Mouse (Mus musculus): ENCODE results near the gene Numb. TPM values are rescaled to one million over a fixed set of nuclear protein-coding genes. Genes with fewer than 3 reads are reported as not detected.

The Numb gene
- total RNA-seq, 2 experiments from 2014 or later = 31.6 to 32.1 TPM

DNA sequence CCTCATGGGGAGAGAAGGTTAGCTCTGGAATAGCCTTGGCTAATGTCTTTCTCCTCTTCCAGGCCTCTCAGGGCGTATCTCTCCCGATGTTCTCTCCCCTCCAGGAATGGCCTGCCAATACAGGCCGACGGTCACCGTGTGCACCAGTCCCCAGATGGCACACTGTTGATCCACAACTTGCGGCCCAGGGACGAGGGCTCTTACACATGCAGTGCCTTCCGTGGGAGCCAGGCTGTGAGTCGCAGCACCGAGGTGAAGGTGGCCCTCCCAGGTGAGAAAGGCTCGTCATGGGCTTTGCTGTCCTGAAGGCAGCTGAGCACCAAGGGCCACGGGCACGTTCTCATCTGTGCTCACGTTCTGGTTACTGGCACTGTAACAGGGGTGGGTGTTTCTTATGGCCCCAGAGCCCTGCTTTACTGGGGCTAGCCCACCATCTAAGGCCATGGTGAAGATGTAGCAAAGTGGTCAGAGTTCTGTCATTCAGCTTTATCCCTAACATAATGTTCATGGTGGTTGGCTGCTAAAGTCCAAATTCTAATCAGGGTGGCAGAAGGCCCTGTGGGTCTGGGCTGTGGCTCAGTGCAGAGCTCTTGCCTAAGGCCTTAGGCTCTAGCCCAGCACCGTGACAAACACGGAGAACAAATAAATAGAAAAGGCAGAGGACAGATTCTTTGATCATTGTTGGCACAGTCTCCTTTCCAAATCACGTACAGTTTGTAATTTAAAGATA lies 132.5 kb downstream of the Numb start:
- DNase-seq (ENCODE audit: low spot score in 2 of 2) = no peak

DNA sequence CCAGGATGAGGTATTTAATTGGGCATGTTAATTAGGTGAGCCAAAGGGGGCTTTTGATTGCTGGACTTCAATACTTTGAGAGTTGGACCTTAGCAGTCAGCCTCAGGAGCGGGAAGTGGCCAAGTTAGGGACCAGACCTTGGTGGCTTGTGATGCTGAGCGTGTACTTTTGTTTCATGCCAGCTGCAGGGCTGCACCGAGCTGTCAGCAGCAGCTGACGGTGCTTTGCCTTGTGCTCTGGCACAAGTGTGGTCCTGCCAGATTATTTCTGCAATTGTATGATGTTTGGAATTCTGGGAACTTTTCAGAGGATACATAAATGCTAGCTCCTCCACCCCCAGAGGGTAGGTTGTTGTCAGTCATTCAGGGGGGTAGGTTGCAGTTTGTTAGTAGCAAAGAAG lies 136.4 kb downstream of the Numb start:
- DNase-seq (ENCODE audit: low spot score in 2 of 2) = no peak

DNA sequence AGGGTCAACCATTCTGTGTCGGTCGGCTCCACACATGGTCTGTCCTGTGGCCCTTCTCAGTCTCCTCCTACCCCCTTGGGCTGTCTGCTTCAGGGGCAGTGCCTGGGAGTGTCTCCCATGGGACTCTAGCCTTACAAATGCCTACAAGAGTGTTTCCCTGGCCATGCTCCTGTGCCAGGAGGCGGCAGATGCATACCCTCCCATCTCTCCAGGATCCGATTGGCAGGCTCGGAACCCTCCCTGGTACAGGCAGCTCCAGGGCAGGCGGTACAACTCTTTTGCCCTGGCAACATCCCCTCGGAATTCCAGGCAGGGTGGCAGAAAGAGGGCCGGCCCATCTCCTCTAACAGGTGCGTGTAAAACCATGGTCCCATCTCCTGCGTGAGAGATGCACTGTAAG lies 139.1 kb downstream of the Numb start:
- no peak for DNase-seq (ENCODE audit: low spot score in 2 of 2)

DNA sequence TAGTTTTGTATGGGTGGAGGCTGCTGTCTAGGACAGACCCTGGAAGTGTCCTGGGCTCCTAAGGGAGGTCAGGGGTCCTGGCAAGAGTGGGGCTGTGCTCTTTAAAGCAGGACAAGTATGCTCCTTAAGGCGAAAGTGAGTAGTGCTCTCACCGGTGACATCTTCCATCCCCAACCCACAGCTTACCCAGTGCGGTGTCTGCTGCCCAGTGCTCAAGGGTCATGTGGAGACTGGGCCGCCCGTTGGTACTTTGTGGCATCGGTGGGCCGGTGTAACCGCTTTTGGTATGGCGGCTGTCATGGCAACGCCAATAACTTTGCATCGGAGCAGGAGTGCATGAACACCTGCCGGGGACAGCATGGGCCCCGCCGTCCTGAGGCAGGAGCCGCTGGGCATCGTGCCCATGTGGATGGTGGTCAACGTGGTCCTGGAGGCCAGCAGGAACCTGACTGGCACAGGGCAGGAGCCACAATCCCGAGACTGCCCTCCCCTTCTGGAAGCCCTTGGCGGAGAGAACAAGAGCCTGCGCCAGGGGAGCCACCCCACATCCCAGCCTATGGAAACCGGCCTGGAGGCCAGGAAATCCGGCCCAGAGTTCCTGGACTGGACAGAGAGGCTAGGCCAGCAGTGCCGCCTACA lies 140.0 kb downstream of the Numb start:
- DNase-seq (ENCODE audit: low spot score in 2 of 2) = no peak

DNA sequence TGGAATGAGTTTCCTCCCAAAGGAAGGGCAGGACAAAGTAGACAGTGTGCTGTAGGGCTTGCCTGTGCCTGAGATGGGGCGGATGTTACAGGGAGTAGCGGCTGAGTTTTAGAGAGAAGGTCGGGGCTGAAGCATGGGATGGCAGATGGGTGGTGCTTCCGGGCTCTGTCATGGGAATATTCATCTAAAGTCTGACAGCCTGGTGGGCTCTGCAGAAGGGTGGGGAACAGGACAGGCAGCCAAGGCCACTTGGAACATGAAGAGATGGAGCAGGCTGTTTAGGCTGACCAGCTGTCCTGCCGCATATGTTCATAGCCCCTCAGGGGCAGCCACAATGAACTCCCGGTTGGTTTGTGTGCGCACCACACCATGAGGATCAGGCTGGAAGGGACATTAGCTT lies 140.5 kb downstream of the Numb start:
- DNase-seq (ENCODE audit: low spot score in 2 of 2) = no peak

DNA sequence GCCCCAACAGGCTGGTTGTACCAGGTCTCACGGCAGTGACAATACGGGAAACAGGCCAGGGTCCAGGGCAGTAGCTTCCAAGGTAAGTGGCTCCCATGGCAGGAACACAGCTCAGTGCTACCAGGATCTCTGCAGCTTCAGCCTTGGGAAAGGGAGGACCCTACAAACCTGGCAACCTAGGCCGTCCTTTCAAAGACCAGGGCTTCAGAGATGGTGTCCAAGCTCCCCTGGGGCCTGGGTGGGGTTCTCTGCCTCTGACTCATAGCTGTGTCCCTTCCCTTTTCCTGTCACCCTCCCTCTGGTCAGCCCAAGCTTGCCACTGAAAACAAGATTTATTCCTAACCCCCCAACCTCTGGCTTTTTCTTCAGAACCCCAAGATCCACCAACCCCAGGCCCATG lies 141.6 kb downstream of the Numb start:
- no peak for DNase-seq (ENCODE audit: low spot score in 2 of 2)

DNA sequence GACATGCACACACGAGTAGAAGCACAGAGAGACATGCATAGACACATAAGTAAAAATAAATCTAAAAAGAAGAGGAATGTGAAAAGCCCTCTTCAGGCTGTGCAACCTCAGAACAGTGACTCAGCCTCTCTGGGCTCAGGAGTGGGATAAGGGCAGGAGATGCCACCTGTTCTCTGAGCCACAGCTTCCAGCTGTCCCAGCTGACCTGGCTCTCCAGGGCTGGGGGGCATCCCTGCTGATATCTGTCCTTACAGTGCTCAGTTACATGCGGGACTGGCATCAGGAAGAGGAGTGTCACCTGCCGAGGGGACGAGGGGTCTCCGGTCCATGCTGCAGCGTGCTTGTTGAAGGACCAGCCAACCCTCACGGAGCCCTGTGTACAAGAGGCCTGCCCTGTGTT lies 145.0 kb downstream of the Numb start:
- no peak for DNase-seq (ENCODE audit: low spot score in 2 of 2)

DNA sequence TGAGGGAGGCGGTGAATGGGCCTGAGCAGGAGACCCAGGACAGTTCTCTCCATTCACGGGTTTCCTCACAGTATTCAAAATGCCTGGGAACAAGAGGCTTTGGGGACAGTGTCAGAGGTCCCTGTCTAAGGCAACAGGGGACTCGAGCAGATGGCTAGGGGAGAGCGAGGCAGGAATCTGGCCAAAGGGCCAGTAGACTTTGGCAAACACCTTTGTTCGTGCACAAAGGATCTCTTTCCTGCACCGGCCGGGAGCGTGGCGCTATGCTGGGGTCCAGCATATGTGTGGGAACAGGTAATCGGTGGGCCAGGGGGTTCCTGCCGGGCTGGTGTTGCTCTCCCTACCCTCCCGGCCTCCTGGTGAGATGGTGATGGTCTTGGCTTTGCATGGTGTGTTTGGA lies 146.1 kb downstream of the Numb start:
- DNase-seq (ENCODE audit: low spot score in 2 of 2) = no peak

DNA sequence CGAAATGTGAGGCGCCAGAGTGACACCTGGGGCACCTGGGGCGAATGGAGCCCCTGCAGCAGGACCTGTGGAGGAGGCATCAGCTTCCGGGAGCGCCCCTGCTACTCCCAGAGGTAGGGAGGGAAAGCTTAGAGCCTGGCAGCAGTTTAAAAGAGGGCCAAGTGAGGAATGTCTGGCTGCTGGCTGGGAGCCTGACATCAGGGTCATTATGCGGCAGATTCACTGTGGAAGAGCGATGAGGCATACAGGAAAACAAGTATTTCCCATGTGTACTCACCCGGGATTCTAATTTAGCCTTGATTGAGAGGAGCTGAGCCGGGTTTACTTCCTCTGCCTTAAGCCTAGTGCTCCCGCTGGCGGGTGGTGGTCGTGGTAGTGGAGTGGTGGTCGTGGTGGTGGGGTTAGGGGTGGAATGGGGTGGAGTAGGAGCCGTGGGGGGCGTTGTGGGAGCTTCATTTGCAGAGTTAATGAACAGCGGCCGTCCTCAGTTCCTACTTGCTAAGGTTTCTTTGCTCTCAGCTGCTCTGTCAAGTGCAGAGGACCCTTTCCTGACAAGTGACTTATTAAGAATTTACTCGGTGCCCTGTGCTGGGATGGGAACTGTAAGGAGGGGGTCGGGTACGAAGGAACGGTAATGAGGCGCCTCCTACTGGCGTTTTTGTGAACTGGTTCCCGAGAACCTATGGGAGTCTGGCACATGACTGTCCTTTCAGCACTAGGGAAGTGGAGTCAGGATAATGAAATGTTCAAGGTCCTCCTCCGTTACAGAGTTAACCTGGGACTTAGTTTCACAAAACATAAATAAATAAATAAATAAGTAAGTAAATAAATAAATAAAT lies 151.1 kb downstream of the Numb start:
- DNase-seq (ENCODE audit: low spot score in 2 of 2) = no peak

DNA sequence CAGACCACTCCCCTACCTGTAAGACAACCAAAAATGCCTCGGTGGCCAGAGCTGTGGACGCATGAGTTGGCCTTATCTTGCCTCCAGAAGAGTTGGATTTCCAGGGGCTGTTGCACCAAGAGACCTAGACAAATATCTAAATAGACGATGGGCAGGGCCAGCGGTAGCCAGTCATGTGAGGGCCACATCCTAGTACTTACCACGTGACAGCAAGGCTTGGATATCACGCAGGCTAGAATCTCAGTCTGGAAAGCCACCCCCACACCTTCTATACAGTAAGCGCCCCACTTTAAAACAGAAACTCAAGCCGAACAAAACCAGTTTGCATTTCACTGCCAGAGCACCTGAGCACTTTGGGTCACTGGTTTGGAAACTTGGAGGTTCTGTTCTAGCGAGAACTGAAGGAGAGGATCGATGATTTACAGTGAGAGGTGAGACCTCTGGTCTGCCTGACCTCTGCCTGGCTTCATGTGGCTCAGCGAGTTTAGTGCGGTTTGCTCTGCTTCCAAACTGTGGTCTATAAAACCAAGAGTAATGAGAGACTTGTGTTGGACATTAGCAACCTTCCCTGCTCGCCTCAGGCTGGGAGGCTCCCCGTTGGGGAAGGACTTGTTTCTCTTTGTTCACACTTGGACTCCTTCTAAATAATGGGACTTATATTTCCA lies 153.4 kb downstream of the Numb start:
- DNase-seq (ENCODE audit: low spot score in 2 of 2) = no peak

DNA sequence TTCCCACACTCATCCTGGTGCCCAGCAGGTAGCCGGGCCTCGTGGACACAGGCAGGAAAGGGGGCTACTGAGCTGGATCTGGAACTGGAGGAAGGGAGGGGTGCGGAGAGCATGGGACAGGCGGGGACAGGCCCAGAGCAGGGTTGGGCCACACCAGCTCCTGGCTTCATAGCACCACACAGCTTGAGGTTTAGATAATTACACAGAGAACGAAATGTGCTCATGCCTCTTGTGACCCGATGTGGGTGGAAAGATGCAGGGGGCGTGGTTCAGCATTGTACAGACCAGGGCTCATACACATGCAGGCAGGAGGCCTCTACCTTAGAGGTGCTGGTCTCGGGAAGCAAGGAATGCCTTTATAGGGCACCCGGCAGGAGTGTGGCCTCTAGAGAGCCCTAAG lies 153.9 kb downstream of the Numb start:
- no peak for DNase-seq (ENCODE audit: low spot score in 2 of 2)

DNA sequence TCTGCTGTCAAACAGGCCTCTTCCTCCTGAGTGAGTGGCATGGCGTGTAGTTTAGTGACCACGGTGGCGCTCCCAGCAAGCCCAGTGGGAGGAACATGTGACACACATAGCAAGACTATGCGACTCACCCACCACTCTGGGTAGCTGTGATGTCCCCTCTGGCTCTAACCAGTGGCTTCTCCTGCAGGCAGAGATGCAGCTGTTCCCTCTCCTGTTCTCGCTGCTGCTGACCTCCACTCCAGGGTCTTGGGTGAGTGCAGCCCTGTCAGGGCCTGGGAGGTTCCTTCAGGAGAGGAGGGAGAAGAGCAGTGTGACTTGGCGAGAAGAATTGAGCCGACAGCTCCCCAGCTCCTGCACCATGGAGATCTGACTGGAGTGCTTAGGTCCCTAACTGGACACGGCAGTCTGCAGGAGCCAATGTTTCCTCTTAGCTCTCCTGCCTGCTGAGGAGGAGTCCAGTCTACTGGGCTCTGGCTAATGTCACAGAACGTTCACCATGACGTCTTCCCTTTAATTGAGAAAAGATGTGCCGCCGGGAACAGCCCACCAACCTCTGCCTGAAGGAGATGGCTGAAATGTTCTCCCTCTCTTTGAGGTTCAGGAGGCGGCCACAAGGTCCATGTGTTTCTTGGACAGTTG lies 155.7 kb downstream of the Numb start:
- no peak for DNase-seq (ENCODE audit: low spot score in 2 of 2)

DNA sequence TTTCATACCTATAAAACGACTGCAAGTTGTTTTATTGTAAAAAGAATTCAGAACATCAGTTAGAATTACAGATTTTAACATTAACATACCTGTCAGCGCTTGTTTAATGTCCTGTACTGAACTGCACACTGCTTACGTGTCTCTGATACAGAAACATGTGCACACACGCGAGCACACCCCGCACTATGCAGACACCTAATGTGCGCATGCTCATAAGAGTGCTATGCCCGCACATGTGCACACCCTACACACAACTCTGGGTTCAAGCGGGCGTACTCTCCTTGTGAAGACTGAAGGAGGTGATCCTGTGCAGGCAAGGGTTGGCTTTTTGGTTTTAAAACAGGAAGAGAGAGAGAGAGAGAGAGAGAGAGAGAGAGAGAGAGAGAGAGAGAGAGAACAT lies 157.2 kb downstream of the Numb start:
- DNase-seq (ENCODE audit: low spot score in 2 of 2) = no peak

DNA sequence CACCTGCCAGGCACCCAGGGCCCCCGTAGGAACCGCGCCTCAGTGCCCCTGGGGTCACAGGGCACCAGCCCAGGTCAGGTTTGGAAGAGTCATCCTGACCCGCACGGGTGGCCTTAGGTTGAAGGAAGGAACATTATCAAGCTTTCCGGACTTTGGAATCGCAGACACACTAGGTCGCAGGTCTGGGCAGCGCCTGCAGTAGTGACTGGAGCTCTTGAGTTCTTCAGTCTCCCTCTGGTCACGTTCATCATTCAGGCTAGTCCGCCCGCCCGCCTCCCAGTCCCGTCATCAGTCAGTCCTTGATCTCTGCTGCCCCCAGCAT lies 157.7 kb downstream of the Numb start:
- DNase-seq (ENCODE audit: low spot score in 2 of 2) = no peak

DNA sequence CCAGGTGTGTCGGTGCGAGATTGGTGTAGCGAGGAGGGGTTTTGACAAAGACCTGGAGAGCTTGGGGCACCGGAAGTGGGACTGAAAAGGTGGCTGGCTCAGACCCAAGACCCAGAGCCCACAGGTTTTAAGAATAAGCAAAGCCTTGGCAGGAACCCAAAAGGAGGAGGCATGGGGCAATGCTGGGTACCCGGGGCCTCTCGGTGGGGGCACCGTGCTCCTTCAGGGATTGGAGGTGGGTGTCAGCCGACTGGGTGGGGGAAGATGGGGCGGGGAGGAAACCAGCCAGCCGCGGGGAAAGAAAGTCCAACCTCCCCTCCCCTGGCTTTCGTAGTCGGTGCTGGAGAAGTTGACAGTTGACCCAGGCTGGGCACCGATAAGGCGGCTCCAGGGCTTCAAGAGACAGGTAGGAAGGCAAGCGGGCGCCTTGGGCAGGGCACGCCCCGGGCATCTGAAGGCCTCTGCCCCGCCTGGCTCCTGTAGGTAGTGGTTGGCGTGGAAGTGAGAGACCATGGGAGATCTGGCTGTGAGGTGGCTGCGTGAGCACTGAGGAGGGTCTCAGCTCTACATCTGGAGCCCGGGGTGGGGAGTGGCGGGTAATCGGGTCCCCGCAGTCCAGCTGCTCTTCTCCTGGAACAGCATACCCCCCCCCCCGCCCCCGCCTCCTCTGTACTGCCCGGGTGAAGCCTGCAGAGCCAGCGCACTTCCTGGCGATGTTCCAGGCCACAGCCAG lies 158.3 kb downstream of the Numb start, which contains the start of gene Papln:
Papln (plus strand) TSS at position 324 of the 733 bp plus-strand sequence.
- DNase-seq (ENCODE audit: low spot score in 2 of 2) = no peak

DNA sequence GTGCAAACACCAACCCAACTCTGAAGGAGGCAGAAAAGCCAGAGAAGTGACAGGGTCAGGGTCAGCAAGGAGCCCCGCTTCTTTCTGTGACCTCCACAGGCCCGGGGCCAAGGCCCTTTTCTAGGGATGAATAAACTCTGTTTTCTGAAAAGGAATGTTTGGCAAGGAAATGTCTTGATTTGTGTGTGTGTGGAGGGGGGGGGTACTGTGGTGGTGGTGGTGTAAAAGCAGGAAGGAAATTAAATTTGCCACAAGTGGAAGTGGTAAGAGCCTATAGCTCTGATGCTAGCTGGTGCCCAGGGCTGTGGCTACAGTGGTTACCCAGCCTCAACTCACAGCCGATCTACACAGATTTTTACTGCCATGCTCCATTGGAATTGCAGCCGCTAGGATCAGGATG lies 159.0 kb downstream of the Numb start:
- no peak for DNase-seq (ENCODE audit: low spot score in 2 of 2)

DNA sequence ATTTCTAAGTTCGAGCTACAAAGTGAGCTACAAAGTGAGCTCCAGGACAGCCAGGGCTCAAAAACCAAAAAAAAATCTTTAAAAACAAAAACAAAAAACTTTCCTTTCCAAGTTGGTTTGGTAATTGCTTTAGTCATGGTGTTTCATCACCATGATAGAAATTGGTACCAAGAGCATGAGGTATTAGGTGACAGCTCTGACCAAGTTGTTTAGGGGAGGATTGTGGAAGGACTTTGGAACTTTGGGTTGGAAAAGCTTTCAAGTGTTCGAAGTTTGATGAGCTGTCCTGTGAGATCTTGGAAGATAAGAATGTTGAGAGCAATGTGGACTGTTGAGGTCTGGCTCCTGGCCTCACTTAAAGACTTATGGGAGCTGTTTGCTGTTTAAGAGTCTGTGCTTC lies 161.5 kb downstream of the Numb start:
- no peak for DNase-seq (ENCODE audit: low spot score in 2 of 2)

DNA sequence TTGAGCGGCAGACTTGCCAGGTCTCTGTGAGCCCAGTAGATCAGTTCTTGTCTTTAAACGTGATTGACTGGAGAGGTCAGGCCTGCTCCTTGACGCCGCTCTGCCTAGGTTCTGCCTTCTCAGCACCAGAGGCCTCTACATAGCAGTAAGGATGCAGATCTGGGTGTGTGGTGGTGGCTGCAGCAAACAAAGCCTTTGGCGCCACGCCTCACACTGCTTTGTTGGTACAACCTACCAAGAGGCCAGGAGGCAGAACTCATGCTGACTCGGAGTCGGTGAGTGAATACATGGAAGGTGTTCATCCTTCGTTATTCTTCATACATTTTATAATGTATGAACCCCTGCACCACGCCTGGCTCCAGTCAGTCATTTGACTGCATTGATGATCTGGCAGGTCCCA lies 163.0 kb downstream of the Numb start:
- DNase-seq (ENCODE audit: low spot score in 2 of 2) = no peak

DNA sequence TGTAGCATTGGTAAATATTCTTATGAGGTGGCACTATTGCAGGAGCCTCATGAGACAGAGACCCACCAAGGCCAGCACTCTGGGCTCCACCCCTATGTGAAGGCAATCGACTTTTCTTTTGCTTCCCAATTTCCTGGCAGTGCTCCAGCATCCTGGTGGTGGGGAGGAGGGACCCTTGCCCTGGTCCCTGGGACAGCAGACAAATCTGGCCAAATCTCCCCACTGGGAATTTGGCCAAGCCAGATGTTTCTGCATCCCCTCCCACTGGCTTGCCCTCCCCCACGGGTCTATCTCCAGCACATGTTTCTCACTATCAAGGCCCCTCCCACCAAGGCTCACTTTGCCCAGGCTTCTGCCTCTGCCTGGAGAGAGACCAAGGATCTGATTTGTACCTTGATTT lies 169.2 kb downstream of the Numb start:
- DNase-seq (ENCODE audit: low spot score in 2 of 2) = no peak

DNA sequence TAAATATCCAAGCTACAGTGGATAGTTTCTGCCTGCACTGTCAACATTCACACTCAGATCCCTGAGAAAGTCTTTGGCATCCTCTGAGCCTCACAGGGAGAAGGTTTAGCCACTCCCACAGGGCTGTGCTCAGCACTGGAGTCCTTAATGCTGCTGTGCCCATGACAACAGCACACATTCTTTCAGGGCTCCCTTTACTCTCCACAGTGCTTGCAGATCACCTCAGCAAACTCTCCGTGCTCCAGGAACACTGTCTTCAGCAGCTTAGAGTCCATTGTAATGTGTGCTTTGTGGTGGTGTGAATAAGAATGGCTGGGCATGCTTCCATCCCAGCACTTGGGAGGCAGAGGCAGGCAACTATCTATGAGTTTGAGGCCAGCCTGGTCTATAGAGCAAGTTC lies 172.5 kb downstream of the Numb start:
- no peak for DNase-seq (ENCODE audit: low spot score in 2 of 2)
